Mouse (Mus musculus): ENCODE results near the gene Pfn1.
A peak's percentile ranks its signal among the peaks of the same experiment; 100 is the strongest.

DNA sequence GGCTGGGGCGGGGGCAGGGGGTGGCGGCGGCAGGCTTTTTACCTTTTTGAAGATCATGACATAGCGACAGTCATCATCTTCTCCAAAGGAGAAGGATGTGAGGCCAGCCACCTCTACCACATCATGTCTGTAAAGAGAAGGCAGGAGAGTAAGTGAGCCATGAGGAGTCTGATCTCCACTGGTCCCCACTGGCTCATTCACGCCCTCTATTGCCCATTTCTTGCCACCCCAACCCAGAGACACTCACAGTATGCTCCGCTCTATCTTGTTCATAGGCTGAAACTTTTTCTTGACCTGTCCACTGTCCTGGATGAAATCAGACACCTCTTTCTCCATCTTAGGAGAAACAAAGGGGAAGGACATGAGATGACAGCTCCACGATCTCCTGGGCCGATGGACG lies 10.3 kb upstream of the Pfn1 start:
- TF ChIP-seq CTCF (IDR thresholded peaks at IDR 0.05; ENCODE audit: low read depth, low read length) (0 out of 2 replicates have a peak, but pooled peaks have one; percentile 12), POLR2A (IDR thresholded peaks at IDR 0.05; ENCODE audit: extremely low read depth, insufficient read depth, low read length) (no peak)

Measured in liver, adult 2 months (tissue).